Mouse (Mus musculus): ENCODE measurements around the gene Abcc1. TPM values are rescaled to one million over a fixed set of nuclear protein-coding genes. Genes with fewer than 3 reads are reported as not detected.
A peak's percentile ranks its signal among the peaks of the same experiment; 100 is the strongest.

Gene Abcc1
- polyA plus RNA-seq, 1 experiment from 2014 or later = 9.6 TPM

- Histone ChIP-seq H3K27me3 (ENCODE audit: control insufficient read depth, insufficient read depth, low read length) (no peaks in the 10 kb centered on the region), H3K4me3 (ENCODE audit: low read depth, low read length) (no peak overlapping the region), H3K4me1 (replicated peaks; ENCODE audit: control insufficient read depth, insufficient read depth, low read length) (no peaks in the 10 kb centered on the region), H3K9ac (ENCODE audit: low read length) (no peak overlapping the region), H3K27ac (ENCODE audit: low read depth, low read length) (no peak overlapping the region), H3K9me3 (ENCODE audit: control insufficient read depth, low read length) (no peaks in the 10 kb centered on the region), H3K36me3 (ENCODE audit: control insufficient read depth, insufficient read depth, low read length) (no peaks in the 10 kb centered on the region), H3K4me2 (ENCODE audit: low read depth, low read length, severe bottlenecking) (no peak overlapping the region)
- WGBS = 90% methylated on average over 3 of the region's 3 CpGs
- ATAC-seq (replicated peaks; ENCODE audit: low FRiP score) (no peak), DNase-seq (ENCODE audit: low spot score) (no peak)
Observed at GRCm38 (mm10) chr16:14352234-14352633, 9.1 kb upstream of the Abcc1 start.

- DNase-seq (ENCODE audit: low spot score) = no peak
- ATAC-seq (replicated peaks; ENCODE audit: low FRiP score) = no peak
- Histone ChIP-seq H3K9me3 (ENCODE audit: control insufficient read depth, low read length) (no peaks in the 10 kb centered on the region), H3K4me2 (ENCODE audit: low read depth, low read length, severe bottlenecking) (no peak overlapping the region), H3K36me3 (ENCODE audit: control insufficient read depth, insufficient read depth, low read length) (no peaks in the 10 kb centered on the region), H3K4me3 (ENCODE audit: low read depth, low read length) (no peak overlapping the region), H3K27me3 (ENCODE audit: control insufficient read depth, insufficient read depth, low read length) (no peaks in the 10 kb centered on the region), H3K9ac (ENCODE audit: low read length) (no peak overlapping the region), H3K27ac (ENCODE audit: low read depth, low read length) (no peak overlapping the region), H3K4me1 (replicated peaks; ENCODE audit: control insufficient read depth, insufficient read depth, low read length) (no peaks in the 10 kb centered on the region)
- WGBS = 70% methylated on average over 5 of the region's 5 CpGs
Observed at GRCm38 (mm10) chr16:14352663-14353062, 8.7 kb upstream of the Abcc1 start.

GRCm38 (mm10) chr16:14357859-14358258 is 3.5 kb upstream of the Abcc1 start:
- ATAC-seq (replicated peaks; ENCODE audit: low FRiP score) (no peak), DNase-seq (ENCODE audit: low spot score) (no peak)
- no peaks in the 10 kb centered on the region for H3K9me3 ChIP-seq (ENCODE audit: control insufficient read depth, low read length)
- no peak overlapping the region for H3K9ac ChIP-seq (ENCODE audit: low read length)
- H3K4me3 ChIP-seq (ENCODE audit: low read depth, low read length) = no peak overlapping the region
- no peaks in the 10 kb centered on the region for H3K27me3 ChIP-seq (ENCODE audit: control insufficient read depth, insufficient read depth, low read length)
- H3K36me3 ChIP-seq (ENCODE audit: control insufficient read depth, insufficient read depth, low read length) = no peaks in the 10 kb centered on the region
- H3K4me2 ChIP-seq (ENCODE audit: low read depth, low read length, severe bottlenecking) = no peak overlapping the region
- WGBS = 77% methylated on average over 2 of the region's 2 CpGs
- no peaks in the 10 kb centered on the region; the same call in 1 of the 2 replicates for H3K4me1 ChIP-seq (replicated peaks; ENCODE audit: control insufficient read depth, insufficient read depth, low read length)
- H3K27ac ChIP-seq (ENCODE audit: low read depth, low read length) = no peak overlapping the region

GRCm38 (mm10) chr16:14358531-14358930 is 2.8 kb upstream of the Abcc1 start:
- Histone ChIP-seq H3K4me3 (ENCODE audit: low read depth, low read length) (no peak overlapping the region), H3K36me3 (ENCODE audit: control insufficient read depth, insufficient read depth, low read length) (no peaks in the 10 kb centered on the region), H3K27ac (ENCODE audit: low read depth, low read length) (no peak overlapping the region), H3K4me2 (ENCODE audit: low read depth, low read length, severe bottlenecking) (no peak overlapping the region), H3K27me3 (ENCODE audit: control insufficient read depth, insufficient read depth, low read length) (no peaks in the 10 kb centered on the region), H3K9ac (ENCODE audit: low read length) (no peak overlapping the region), H3K4me1 (replicated peaks; ENCODE audit: control insufficient read depth, insufficient read depth, low read length) (no peaks in the 10 kb centered on the region; the same call in 1 of the 2 replicates), H3K9me3 (ENCODE audit: control insufficient read depth, low read length) (no peaks in the 10 kb centered on the region)
- DNase-seq (ENCODE audit: low spot score) (no peak), ATAC-seq (replicated peaks; ENCODE audit: low FRiP score) (no peak)
- 82% methylated on average over 1 of the region's 1 CpGs for WGBS

- H3K27me3 ChIP-seq (ENCODE audit: control insufficient read depth, insufficient read depth, low read length) = no peaks in the 10 kb centered on the region
- H3K9ac ChIP-seq (ENCODE audit: low read length) = peak overlapping the region; percentile 79
- peak overlapping the region; percentile 75 for H3K4me3 ChIP-seq (ENCODE audit: low read depth, low read length)
- H3K9me3 ChIP-seq (ENCODE audit: control insufficient read depth, low read length) = no peaks in the 10 kb centered on the region
- ATAC-seq (replicated peaks; ENCODE audit: low FRiP score) (no peak; the same call in none of the 2 replicates), DNase-seq (ENCODE audit: low spot score) (no peak)
- peak overlapping the region; percentile 88 for H3K4me2 ChIP-seq (ENCODE audit: low read depth, low read length, severe bottlenecking)
- no peak overlapping the region for H3K27ac ChIP-seq (ENCODE audit: low read depth, low read length)
- H3K36me3 ChIP-seq (ENCODE audit: control insufficient read depth, insufficient read depth, low read length) = no peaks in the 10 kb centered on the region
- 1% methylated on average over 7 of the region's 7 CpGs for WGBS
- H3K4me1 ChIP-seq (replicated peaks; ENCODE audit: control insufficient read depth, insufficient read depth, low read length) = no peaks in the 10 kb centered on the region; the same call in 1 of the 2 replicates
Observed at GRCm38 (mm10) chr16:14360931-14361330, 427 bp upstream of the Abcc1 start.

- no peaks in the 10 kb centered on the region for H3K9me3 ChIP-seq (ENCODE audit: control insufficient read depth, low read length)
- H3K36me3 ChIP-seq (ENCODE audit: control insufficient read depth, insufficient read depth, low read length) = no peaks in the 10 kb centered on the region
- peak overlapping the region; percentile 75 for H3K4me3 ChIP-seq (ENCODE audit: low read depth, low read length)
- peak overlapping the region; percentile 88 for H3K4me2 ChIP-seq (ENCODE audit: low read depth, low read length, severe bottlenecking)
- no peak for DNase-seq (ENCODE audit: low spot score)
- WGBS = 32% methylated on average over 7 of the region's 7 CpGs
- no peak for ATAC-seq (replicated peaks; ENCODE audit: low FRiP score)
- H3K9ac ChIP-seq (ENCODE audit: low read length) = peak overlapping the region; percentile 79
- H3K27ac ChIP-seq (ENCODE audit: low read depth, low read length) = no peak overlapping the region
- no peaks in the 10 kb centered on the region; the same call in 1 of the 2 replicates for H3K4me1 ChIP-seq (replicated peaks; ENCODE audit: control insufficient read depth, insufficient read depth, low read length)
- H3K27me3 ChIP-seq (ENCODE audit: control insufficient read depth, insufficient read depth, low read length) = no peaks in the 10 kb centered on the region
Observed at GRCm38 (mm10) chr16:14362099-14362820, 902 bp downstream of the Abcc1 start.

- ATAC-seq (replicated peaks; ENCODE audit: low FRiP score) = no peak
- WGBS = 92% methylated on average over 3 of the region's 3 CpGs
Observed at GRCm38 (mm10) chr16:14363496-14363895, 2.1 kb downstream of the Abcc1 start.

GRCm38 (mm10) chr16:14364066-14364465 is 2.7 kb downstream of the Abcc1 start:
- H3K9ac ChIP-seq (ENCODE audit: low read length) = no peak overlapping the region
- no peaks in the 10 kb centered on the region; the same call in 1 of the 2 replicates for H3K4me1 ChIP-seq (replicated peaks; ENCODE audit: control insufficient read depth, insufficient read depth, low read length)
- no peak overlapping the region for H3K27ac ChIP-seq (ENCODE audit: low read depth, low read length)
- no peak overlapping the region for H3K4me3 ChIP-seq (ENCODE audit: low read depth, low read length)
- ATAC-seq (replicated peaks; ENCODE audit: low FRiP score) (no peak), DNase-seq (ENCODE audit: low spot score) (no peak)
- no peaks in the 10 kb centered on the region for H3K36me3 ChIP-seq (ENCODE audit: control insufficient read depth, insufficient read depth, low read length)
- no peak overlapping the region for H3K4me2 ChIP-seq (ENCODE audit: low read depth, low read length, severe bottlenecking)
- no peaks in the 10 kb centered on the region for H3K9me3 ChIP-seq (ENCODE audit: control insufficient read depth, low read length)
- H3K27me3 ChIP-seq (ENCODE audit: control insufficient read depth, insufficient read depth, low read length) = no peaks in the 10 kb centered on the region
- 88% methylated on average over 6 of the region's 6 CpGs for WGBS

More at GRCm38 (mm10) chr16:14363496-14363895, 2.1 kb downstream of the Abcc1 start:
- no peak overlapping the region for H3K9ac ChIP-seq (ENCODE audit: low read length)
- H3K36me3 ChIP-seq (ENCODE audit: control insufficient read depth, insufficient read depth, low read length) = no peaks in the 10 kb centered on the region
- H3K27ac ChIP-seq (ENCODE audit: low read depth, low read length) = no peak overlapping the region
- H3K9me3 ChIP-seq (ENCODE audit: control insufficient read depth, low read length) = no peaks in the 10 kb centered on the region
- no peak overlapping the region for H3K4me3 ChIP-seq (ENCODE audit: low read depth, low read length)
- DNase-seq (ENCODE audit: low spot score) = no peak
- H3K4me1 ChIP-seq (replicated peaks; ENCODE audit: control insufficient read depth, insufficient read depth, low read length) = no peaks in the 10 kb centered on the region; the same call in 1 of the 2 replicates
- no peak overlapping the region for H3K4me2 ChIP-seq (ENCODE audit: low read depth, low read length, severe bottlenecking)
- no peaks in the 10 kb centered on the region for H3K27me3 ChIP-seq (ENCODE audit: control insufficient read depth, insufficient read depth, low read length)

GRCm38 (mm10) chr16:14365457-14365856 is 4.1 kb downstream of the Abcc1 start:
- H3K9ac ChIP-seq (ENCODE audit: low read length) = no peak overlapping the region
- H3K9me3 ChIP-seq (ENCODE audit: control insufficient read depth, low read length) = no peaks in the 10 kb centered on the region
- H3K27me3 ChIP-seq (ENCODE audit: control insufficient read depth, insufficient read depth, low read length) = no peaks in the 10 kb centered on the region
- H3K27ac ChIP-seq (ENCODE audit: low read depth, low read length) = no peak overlapping the region
- H3K4me3 ChIP-seq (ENCODE audit: low read depth, low read length) = no peak overlapping the region
- no peaks in the 10 kb centered on the region; the same call in 1 of the 2 replicates for H3K4me1 ChIP-seq (replicated peaks; ENCODE audit: control insufficient read depth, insufficient read depth, low read length)
- H3K4me2 ChIP-seq (ENCODE audit: low read depth, low read length, severe bottlenecking) = no peak overlapping the region
- WGBS = 86% methylated on average over 4 of the region's 4 CpGs
- DNase-seq (ENCODE audit: low spot score) = no peak
- H3K36me3 ChIP-seq (ENCODE audit: control insufficient read depth, insufficient read depth, low read length) = no peaks in the 10 kb centered on the region
- ATAC-seq (replicated peaks; ENCODE audit: low FRiP score) = no peak

Data from forebrain, embryonic 11.5 days (tissue).